Mouse (Mus musculus) brain, embryonic 14.5 days (tissue): Measurements from ENCODE around the gene Wdr18.

Source experiments
- CTCF ChIP-seq: fragments of 200-500 bp; IDR thresholded peaks from 2 replicates; pipeline ENCODE4 v1.5.1; 2012; ENCODE audit warnings: inconsistent platforms, mild to moderate bottlenecking, moderate library complexity, borderline replicate concordance; ENCODE audit not compliant: insufficient read depth, insufficient read length; ENCODE audit errors: extremely low read depth
- POLR2A ChIP-seq: fragments of 200-500 bp; IDR thresholded peaks from 2 replicates; pipeline ENCODE4 v1.6.1; 2012; ENCODE audit warnings: mild to moderate bottlenecking, inconsistent platforms, borderline replicate concordance; ENCODE audit not compliant: poor library complexity, insufficient read depth, insufficient read length, severe bottlenecking; ENCODE audit errors: extremely low read depth

DNA sequence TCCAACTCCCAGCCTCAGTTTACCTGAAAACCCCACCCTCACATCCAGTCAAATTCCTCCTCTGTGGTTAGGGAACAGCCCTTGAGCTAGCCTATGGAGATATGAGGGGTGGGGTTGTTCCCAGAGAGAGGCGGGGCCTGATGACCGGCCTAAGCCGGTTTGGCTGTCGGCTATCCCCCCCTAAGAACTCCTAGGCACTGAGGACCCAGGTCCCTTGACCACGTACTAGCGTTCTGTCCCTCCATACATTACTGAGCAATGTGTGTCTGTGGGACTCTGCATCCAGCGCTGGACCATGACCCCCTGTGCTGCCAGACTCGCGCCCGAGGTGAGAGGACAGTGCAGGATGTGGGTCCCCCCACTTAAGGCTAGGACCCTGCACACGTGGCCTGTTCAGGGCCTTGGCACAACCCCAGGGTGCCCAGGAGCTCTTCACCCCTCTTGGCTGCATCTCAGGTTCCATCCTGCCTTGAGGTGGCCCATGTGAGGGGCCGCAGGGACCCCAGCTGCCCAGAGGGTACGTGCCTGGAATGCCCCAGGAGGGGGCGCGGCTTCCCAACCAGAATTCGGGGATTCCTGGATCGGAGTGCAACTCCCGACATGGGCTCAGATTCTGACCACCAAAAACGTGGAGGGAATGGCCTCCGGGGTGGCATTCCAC, 59.6 kb downstream of the Wdr18 start:
- 0 out of 2 replicates have a peak, but pooled peaks have one; percentile 7 for TF ChIP-seq CTCF
- no peak for TF ChIP-seq POLR2A
